Mouse (Mus musculus): Measurements from ENCODE around the gene Necab2. TPM values are rescaled to one million over a fixed set of nuclear protein-coding genes. Genes with fewer than 3 reads are reported as not detected.

The Necab2 gene
- polyA plus RNA-seq, 1 experiment from 2014 or later = 41.7 TPM

- H3K4me2 ChIP-seq = peak overlapping the region; percentile 26; the same call in 1 of the 2 replicates
- H3K27ac ChIP-seq (replicated peaks) = peak overlapping the region; percentile 61
- peak; percentile 45; the same call in 1 of the 2 replicates for ATAC-seq (ENCODE audit: low read depth)
- no peak overlapping the region for H3K4me3 ChIP-seq
- H3K27me3 ChIP-seq = peaks cover 5% of the 10 kb centered on the region; the same call in 1 of the 2 replicates
- 12% methylated on average over 16 of the region's 16 CpGs for WGBS
- H3K9ac ChIP-seq = no peak overlapping the region
- peaks cover 16% of the 10 kb centered on the region for H3K4me1 ChIP-seq (replicated peaks)
- H3K36me3 ChIP-seq = no peaks in the 10 kb centered on the region
- H3K9me3 ChIP-seq = no peaks in the 10 kb centered on the region
These were observed 6.1 kb upstream of the Necab2 start for GRCm38 (mm10) chr8:119440250-119440951.

- no peak overlapping the region for H3K9ac ChIP-seq
- no peak overlapping the region for H3K27ac ChIP-seq (replicated peaks)
- ATAC-seq (ENCODE audit: low read depth) = no peak
- no peaks in the 10 kb centered on the region for H3K36me3 ChIP-seq
- H3K4me2 ChIP-seq = peak overlapping the region; percentile 26; the same call in 1 of the 2 replicates
- peaks cover 17% of the 10 kb centered on the region for H3K4me1 ChIP-seq (replicated peaks)
- peaks cover 9% of the 10 kb centered on the region; the same call in 1 of the 2 replicates for H3K27me3 ChIP-seq
- 60% methylated on average over 1 of the region's 1 CpGs for WGBS
- H3K9me3 ChIP-seq = no peaks in the 10 kb centered on the region
- H3K4me3 ChIP-seq = no peak overlapping the region
These were observed 5.6 kb upstream of the Necab2 start for GRCm38 (mm10) chr8:119440952-119441270.

GRCm38 (mm10) chr8:119442013-119442412 is 4.5 kb upstream of the Necab2 start:
- WGBS = 74% methylated on average over 5 of the region's 5 CpGs
- no peak overlapping the region for H3K4me2 ChIP-seq
- peaks cover 10% of the 10 kb centered on the region; the same call in 1 of the 2 replicates for H3K27me3 ChIP-seq
- no peak overlapping the region for H3K4me3 ChIP-seq
- no peak overlapping the region for H3K9ac ChIP-seq
- no peaks in the 10 kb centered on the region for H3K9me3 ChIP-seq
- H3K27ac ChIP-seq (replicated peaks) = no peak overlapping the region
- no peaks in the 10 kb centered on the region for H3K36me3 ChIP-seq
- ATAC-seq (ENCODE audit: low read depth) = no peak
- peaks cover 22% of the 10 kb centered on the region for H3K4me1 ChIP-seq (replicated peaks)

GRCm38 (mm10) chr8:119442970-119443369 is 3.5 kb upstream of the Necab2 start:
- Histone ChIP-seq H3K27ac (replicated peaks) (no peak overlapping the region), H3K36me3 (no peaks in the 10 kb centered on the region), H3K4me2 (no peak overlapping the region), H3K27me3 (peaks cover 19% of the 10 kb centered on the region), H3K9me3 (no peaks in the 10 kb centered on the region), H3K9ac (no peak overlapping the region), H3K4me3 (no peak overlapping the region), H3K4me1 (replicated peaks) (peaks cover 32% of the 10 kb centered on the region)
- no peak for ATAC-seq (ENCODE audit: low read depth)
- 91% methylated on average over 8 of the region's 8 CpGs for WGBS

- Histone ChIP-seq H3K9ac (peak overlapping the region; percentile 85), H3K9me3 (no peaks in the 10 kb centered on the region)
These were observed 666 bp downstream of the Necab2 start for GRCm38 (mm10) chr8:119446990-119447780.

GRCm38 (mm10) chr8:119447781-119448170 is 1.3 kb downstream of the Necab2 start:
- Histone ChIP-seq H3K9me3 (no peaks in the 10 kb centered on the region), H3K4me3 (peak overlapping the region; percentile 70), H3K9ac (peak overlapping the region; percentile 85), H3K4me1 (replicated peaks) (peaks cover 34% of the 10 kb centered on the region), H3K27ac (replicated peaks) (0 out of 2 replicates have a peak overlapping the region, but pooled peaks have one; percentile 1), H3K4me2 (peak overlapping the region; percentile 79), H3K36me3 (no peaks in the 10 kb centered on the region), H3K27me3 (peaks cover 40% of the 10 kb centered on the region)
- peak; percentile 29; the same call in 1 of the 2 replicates for ATAC-seq (ENCODE audit: low read depth)
- WGBS = 2% methylated on average over 17 of the region's 17 CpGs

More at GRCm38 (mm10) chr8:119446990-119447780, 666 bp downstream of the Necab2 start:
- Histone ChIP-seq H3K27me3 (peaks cover 40% of the 10 kb centered on the region), H3K36me3 (no peaks in the 10 kb centered on the region), H3K4me3 (peak overlapping the region; percentile 70), H3K27ac (replicated peaks) (0 out of 2 replicates have a peak overlapping the region, but pooled peaks have one; percentile 1), H3K4me2 (peak overlapping the region; percentile 79), H3K4me1 (replicated peaks) (peaks cover 34% of the 10 kb centered on the region)
- WGBS = 2% methylated on average over 26 of the region's 80 CpGs
- ATAC-seq (ENCODE audit: low read depth) = peak; percentile 55

- no peaks in the 10 kb centered on the region for H3K9me3 ChIP-seq
- 0 out of 2 replicates have a peak overlapping the region, but pooled peaks have one; percentile 3 for H3K9ac ChIP-seq
- no peak overlapping the region for H3K4me3 ChIP-seq
- no peaks in the 10 kb centered on the region for H3K36me3 ChIP-seq
- H3K4me1 ChIP-seq (replicated peaks) = peaks cover 34% of the 10 kb centered on the region
- no peak overlapping the region for H3K27ac ChIP-seq (replicated peaks)
- no peak for ATAC-seq (ENCODE audit: low read depth)
- H3K27me3 ChIP-seq = peaks cover 40% of the 10 kb centered on the region
- no peak overlapping the region for H3K4me2 ChIP-seq
- WGBS = 69% methylated on average over 12 of the region's 12 CpGs
These were observed 3.1 kb downstream of the Necab2 start for GRCm38 (mm10) chr8:119449627-119450026.

- no peak for ATAC-seq (ENCODE audit: low read depth)
- peaks cover 30% of the 10 kb centered on the region for H3K27me3 ChIP-seq
- WGBS = 92% methylated on average over 4 of the region's 4 CpGs
- no peak overlapping the region for H3K9ac ChIP-seq
- no peak overlapping the region for H3K4me2 ChIP-seq
- H3K9me3 ChIP-seq = no peaks in the 10 kb centered on the region
- no peaks in the 10 kb centered on the region for H3K36me3 ChIP-seq
- H3K4me1 ChIP-seq (replicated peaks) = peaks cover 31% of the 10 kb centered on the region
- no peak overlapping the region for H3K27ac ChIP-seq (replicated peaks)
- H3K4me3 ChIP-seq = no peak overlapping the region
These were observed 4.6 kb downstream of the Necab2 start for GRCm38 (mm10) chr8:119451131-119451530.

GRCm38 (mm10) chr8:119452919-119453318 is 6.4 kb downstream of the Necab2 start:
- peaks cover 19% of the 10 kb centered on the region for H3K4me1 ChIP-seq (replicated peaks)
- ATAC-seq (ENCODE audit: low read depth) = no peak
- 92% methylated on average over 5 of the region's 5 CpGs for WGBS
- H3K4me2 ChIP-seq = no peak overlapping the region
- H3K4me3 ChIP-seq = no peak overlapping the region
- H3K9me3 ChIP-seq = no peaks in the 10 kb centered on the region
- H3K9ac ChIP-seq = no peak overlapping the region
- H3K36me3 ChIP-seq = no peaks in the 10 kb centered on the region
- no peak overlapping the region for H3K27ac ChIP-seq (replicated peaks)
- peaks cover 22% of the 10 kb centered on the region for H3K27me3 ChIP-seq

GRCm38 (mm10) chr8:119456045-119456444 is 9.5 kb downstream of the Necab2 start:
- Histone ChIP-seq H3K4me1 (replicated peaks) (peaks cover 21% of the 10 kb centered on the region), H3K9me3 (no peaks in the 10 kb centered on the region), H3K36me3 (no peaks in the 10 kb centered on the region), H3K27ac (replicated peaks) (no peak overlapping the region), H3K27me3 (no peaks in the 10 kb centered on the region), H3K4me2 (no peak overlapping the region), H3K9ac (no peak overlapping the region), H3K4me3 (no peak overlapping the region)
- 91% methylated on average over 5 of the region's 5 CpGs for WGBS
- no peak for ATAC-seq (ENCODE audit: low read depth)

- peaks cover 47% of the 10 kb centered on the region for H3K4me1 ChIP-seq (replicated peaks)
- H3K4me2 ChIP-seq = peak overlapping the region; percentile 11; the same call in 1 of the 2 replicates
- H3K9me3 ChIP-seq = no peaks in the 10 kb centered on the region
- peak overlapping the region; percentile 86 for H3K27ac ChIP-seq (replicated peaks)
- peak; percentile 45 for ATAC-seq (ENCODE audit: low read depth)
- peaks cover 12% of the 10 kb centered on the region for H3K27me3 ChIP-seq
- no peak overlapping the region for H3K9ac ChIP-seq
- no peaks in the 10 kb centered on the region for H3K36me3 ChIP-seq
- WGBS = 23% methylated on average over 16 of the region's 16 CpGs
- no peak overlapping the region for H3K4me3 ChIP-seq
These were observed 13.2 kb downstream of the Necab2 start for GRCm38 (mm10) chr8:119459724-119460123.

GRCm38 (mm10) chr8:119461356-119461755 is 14.8 kb downstream of the Necab2 start:
- no peaks in the 10 kb centered on the region for H3K9me3 ChIP-seq
- peaks cover 27% of the 10 kb centered on the region for H3K27me3 ChIP-seq
- no peak overlapping the region for H3K4me3 ChIP-seq
- peak; percentile 55 for ATAC-seq (ENCODE audit: low read depth)
- H3K27ac ChIP-seq (replicated peaks) = peak overlapping the region; percentile 86
- H3K4me1 ChIP-seq (replicated peaks) = peaks cover 63% of the 10 kb centered on the region
- 37% methylated on average over 9 of the region's 9 CpGs for WGBS
- H3K9ac ChIP-seq = no peak overlapping the region
- H3K36me3 ChIP-seq = no peaks in the 10 kb centered on the region
- H3K4me2 ChIP-seq = no peak overlapping the region
